Mouse (Mus musculus): Measurements from ENCODE around the gene Zfp652.
"Not testable (repeated sequence)": the region's sequence is repeated elsewhere in the genome, so short reads cannot be mapped to it uniquely, and the experiment has no call there.

The Zfp652 gene

GRCm38 (mm10) chr11:95712085-95712562 lies 349 bp upstream of the Zfp652 start:
- DNase-seq (ENCODE audit: low read depth): no peak

DNA sequence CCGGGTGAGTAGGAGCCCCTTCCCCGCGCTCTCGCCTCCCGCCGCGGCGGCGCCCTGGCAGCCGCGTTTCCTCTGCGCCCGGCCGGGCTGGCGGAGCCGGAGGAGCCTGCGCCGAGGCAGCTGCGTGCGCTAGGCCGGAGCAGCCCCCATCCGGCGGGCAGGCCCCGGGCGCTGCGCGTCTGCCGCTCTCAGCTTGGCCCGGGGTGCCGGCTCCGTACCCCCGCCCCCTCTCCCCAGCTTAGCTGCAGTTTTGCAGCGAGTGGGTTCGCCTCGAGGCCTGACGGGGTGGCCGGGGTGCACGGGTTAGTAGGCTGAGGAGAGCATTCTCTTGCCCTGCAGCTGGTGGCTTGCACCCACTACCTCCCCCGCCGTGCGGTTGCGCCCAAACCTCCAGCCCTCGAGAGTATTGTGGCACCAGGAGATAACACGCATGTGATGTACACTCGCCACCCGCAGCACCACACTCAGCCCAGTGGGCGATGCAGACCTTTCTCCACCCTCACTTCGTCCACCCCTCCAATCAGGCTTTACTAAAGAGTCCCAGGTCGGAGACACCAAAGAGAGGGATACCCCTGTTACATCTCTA lies 845 bp downstream of the Zfp652 start:
- DNase-seq (ENCODE audit: low read depth): no peak

DNA sequence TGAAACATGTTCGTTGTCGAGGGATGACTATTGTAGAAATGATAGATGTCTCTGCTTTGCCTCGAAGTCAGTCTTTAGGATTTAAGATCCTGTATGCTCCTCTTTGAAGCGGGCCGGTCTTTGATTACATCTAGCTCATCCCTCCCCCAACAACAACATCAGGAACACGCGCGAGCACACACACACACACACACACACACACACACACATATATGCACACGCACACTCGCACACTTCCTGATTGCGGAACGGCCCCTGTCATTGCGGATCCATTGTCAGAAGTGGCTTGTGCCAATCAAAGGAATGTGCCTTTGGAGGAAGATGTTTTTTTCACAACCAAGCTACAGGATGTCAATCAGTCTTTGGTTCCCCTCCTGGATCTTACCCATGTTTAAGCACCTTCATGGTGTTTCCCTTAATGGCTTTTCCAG lies 1.4 kb downstream of the Zfp652 start:
- DNase-seq (ENCODE audit: low read depth): no peak

- DNase-seq (ENCODE audit: low read depth): no peak
Observed at GRCm38 (mm10) chr11:95714411-95714810, 1.9 kb downstream of the Zfp652 start.

DNA sequence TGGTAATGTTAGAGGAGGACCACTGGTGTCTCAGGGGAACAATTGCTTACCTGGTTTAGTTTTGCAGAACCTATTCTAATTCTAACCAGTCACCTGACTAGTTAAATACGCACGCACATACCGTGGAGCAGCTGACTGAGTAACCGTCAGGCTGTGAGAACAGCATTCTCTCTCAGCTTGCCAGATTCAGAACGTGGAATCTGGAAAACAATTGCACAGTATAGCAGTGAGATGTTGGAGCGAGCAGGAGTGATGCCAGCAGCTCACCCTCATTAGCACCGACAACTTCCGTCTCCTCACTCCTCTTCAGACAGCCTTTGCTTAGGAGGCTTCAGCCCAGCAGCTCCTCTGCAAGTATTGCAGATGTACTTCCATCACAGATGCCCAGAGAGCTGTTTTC lies 3.7 kb downstream of the Zfp652 start:
- no peak for DNase-seq (ENCODE audit: low read depth)

GRCm38 (mm10) chr11:95719356-95719755 lies 6.9 kb downstream of the Zfp652 start:
- DNase-seq (ENCODE audit: low read depth): no peak

GRCm38 (mm10) chr11:95723287-95723686 lies 10.8 kb downstream of the Zfp652 start, which contains the start of gene B130006D01Rik:
Gene B130006D01Rik (plus strand): TSS chr11:95723587.
- DNase-seq (ENCODE audit: low read depth): no peak

GRCm38 (mm10) chr11:95724466-95724865 lies 12.0 kb downstream of the Zfp652 start:
- DNase-seq (ENCODE audit: low read depth): no peak

GRCm38 (mm10) chr11:95726156-95726555 lies 13.7 kb downstream of the Zfp652 start:
- no peak for DNase-seq (ENCODE audit: low read depth)

DNA sequence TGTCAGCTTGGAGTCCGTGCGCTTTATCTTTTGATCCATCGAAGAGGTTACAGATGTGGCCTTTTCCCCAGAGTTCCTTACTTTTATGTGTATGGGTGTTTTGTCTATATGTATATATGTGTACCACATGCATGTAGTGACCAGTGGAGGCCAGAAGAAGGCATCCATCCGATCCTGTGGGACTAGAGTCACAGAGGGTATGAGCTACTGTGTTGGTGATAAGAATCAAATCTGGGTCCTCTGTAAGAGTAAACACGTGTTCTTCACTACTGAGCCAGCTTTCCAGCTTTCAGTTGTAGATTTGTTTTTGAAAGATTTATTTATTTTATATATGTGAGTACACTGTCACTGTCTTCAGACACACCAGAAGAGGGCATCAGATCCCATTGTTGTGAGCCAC lies 15.5 kb downstream of the Zfp652 start:
- DNase-seq (ENCODE audit: low read depth): no peak

- DNase-seq (ENCODE audit: low read depth): no peak
Observed at GRCm38 (mm10) chr11:95728916-95729907, 16.7 kb downstream of the Zfp652 start.

DNA sequence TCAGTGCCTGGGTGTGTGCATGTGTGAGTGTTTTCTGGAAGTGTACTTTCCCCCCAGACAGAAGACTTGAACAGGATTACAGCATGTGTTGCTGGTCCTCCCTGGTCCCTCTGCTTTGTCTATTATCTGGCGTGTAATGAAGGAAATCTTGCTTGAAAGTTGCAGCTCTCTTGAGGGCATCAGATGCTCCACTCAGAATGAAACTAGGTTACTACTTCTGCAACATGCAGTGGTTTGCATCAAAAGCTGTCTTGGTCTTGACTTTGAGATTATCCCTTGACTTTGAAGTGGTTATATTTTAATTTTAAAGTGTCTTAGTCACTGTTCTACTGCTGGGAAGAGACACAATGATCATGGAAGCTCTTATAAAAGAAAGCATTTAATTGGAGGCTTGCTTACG lies 22.0 kb downstream of the Zfp652 start:
- DNase-seq (ENCODE audit: low read depth): no peak

DNA sequence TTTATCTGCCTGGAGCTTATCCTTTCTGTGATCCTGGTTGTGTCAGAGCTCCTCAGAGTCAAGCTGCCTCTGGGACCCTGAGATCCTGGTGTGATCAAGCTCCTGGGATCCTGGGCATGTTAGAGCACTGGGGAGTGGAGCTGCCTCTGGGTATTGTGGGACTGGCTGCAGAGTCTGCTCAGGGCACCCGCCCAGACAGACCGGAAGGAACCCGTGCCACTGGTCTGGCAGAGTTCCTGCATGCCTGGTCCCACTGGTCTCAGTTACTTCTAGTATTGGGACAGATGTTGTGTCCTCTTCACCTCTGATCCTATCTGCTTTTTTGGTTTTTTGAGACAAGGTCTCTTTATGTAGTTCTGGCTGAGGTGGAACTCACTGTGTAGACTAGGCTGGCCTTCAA lies 25.3 kb downstream of the Zfp652 start:
- DNase-seq (ENCODE audit: low read depth): no peak

DNA sequence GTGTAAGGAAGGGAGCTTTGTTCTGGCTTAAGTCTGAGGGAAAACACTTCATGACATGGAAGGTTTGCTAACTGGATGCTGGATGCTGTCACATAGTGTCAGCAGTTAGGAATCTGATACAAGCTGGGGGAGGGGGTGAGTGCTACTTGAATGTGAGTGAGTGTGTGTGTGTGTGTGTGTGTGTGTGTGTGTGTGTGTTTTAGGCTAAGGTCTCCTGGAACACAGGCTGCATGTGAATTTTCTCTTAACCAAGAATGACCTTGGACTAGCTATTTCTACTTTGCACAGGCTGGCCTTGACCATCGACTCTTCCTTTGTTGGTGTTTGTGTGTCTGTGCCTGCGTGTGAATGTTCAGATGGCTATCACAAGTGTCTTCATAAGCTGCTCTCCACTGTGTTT lies 32.0 kb downstream of the Zfp652 start:
- DNase-seq (ENCODE audit: low read depth): no peak

DNA sequence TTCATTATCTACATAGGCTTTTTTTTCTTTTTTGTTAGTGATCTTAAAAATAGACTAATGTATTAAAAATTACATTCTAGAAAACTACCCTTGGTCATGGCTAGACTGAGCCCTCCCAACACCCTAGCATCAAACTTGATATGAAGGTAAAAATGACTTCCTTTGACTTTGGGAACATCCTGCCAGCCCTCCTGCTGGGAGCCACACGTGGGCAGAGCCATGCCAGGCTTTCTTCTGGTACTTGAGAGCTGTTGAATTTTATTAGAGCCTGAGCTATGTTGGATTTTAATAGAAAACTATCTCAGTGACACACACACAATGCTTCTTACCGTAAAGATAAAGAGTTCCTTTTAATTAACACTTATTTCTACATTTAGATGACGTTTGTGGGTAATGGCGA lies 34.3 kb downstream of the Zfp652 start:
- DNase-seq (ENCODE audit: low read depth): no peak

DNA sequence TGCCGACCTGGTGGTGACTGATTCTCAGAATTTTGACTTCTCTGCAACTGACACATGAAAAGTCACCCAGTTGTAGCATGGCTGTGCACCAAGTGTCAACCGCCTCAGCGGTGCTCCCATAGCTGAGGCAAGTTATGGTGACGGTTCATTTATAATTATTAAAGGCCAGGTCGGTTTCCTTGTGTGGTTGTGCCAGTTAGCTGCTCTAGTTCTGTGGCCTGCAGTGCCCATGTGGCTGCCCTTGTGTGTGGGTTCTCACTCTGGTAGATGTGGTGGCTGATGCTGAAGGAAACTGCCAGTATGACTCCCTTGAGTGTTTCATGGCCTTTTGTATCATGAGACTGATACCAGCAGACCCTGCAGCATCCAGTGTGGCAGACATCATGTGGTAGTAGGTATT lies 35.9 kb downstream of the Zfp652 start:
- no peak for DNase-seq (ENCODE audit: low read depth)

- no peak for DNase-seq (ENCODE audit: low read depth)
Observed at GRCm38 (mm10) chr11:95749619-95750018, 37.1 kb downstream of the Zfp652 start.

DNA sequence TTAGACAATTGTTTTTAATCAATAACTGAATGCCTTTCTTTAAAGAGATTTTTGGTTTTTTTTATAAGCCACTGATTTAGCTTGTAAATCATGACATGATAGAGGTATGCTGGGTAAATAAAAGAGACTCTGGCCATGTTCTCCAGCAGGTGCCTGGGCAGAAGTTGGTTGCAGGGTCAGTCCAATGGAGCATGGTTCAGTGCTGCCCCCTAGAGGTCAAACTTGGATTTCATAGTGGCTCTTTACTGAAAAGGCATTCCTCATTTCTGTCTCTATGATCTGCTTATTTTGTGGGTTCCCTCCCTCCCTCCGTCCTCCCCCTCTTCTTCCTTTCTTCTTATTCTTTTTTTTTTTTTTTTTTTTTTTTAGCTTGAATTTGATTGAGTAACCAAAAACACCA lies 38.5 kb downstream of the Zfp652 start:
- DNase-seq (ENCODE audit: low read depth): peak; percentile 71

DNA sequence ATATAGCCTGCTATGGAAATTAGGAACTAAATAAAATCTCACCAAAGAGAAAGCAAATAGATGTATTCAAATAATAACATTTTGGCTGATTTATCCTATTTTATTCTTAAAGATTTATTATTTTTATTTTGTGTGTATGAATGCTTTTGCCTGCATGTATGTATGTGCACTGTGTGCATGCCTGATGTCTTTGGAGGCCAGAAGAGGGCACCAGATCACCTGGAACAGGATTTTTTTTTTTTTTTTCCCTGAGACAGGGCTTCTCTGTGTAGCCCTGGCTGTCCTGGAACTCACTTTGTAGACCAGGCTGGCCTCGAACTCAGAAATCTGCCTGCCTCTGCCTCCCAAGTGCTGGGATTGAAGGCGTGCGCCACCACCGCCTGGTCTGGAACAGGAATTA lies 42.7 kb downstream of the Zfp652 start:
- not testable (repeated sequence) for DNase-seq (ENCODE audit: low read depth)

- no peak for DNase-seq (ENCODE audit: low read depth)
Observed at GRCm38 (mm10) chr11:95760521-95760920, 48.0 kb downstream of the Zfp652 start.

DNA sequence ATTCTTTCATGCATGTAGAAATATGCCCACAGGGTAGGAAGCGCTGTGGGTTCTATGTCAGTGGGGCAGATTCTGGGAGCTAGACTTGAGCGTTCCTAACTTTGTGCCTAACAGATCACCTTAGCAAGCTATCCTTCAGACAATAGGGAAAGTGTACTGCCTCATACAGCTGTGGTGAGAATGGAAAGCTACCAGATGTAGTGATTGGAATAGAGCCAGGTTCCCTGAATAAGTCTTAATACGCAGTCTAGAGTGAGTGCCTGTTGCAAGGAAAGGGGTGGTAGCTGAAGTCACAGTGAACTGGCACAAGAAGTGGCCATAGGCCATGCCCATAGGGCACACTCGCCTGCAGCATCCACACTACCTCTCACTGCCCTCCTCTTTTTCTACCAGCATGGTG lies 50.5 kb downstream of the Zfp652 start:
- DNase-seq (ENCODE audit: low read depth): no peak

GRCm38 (mm10) chr11:95764806-95765205 lies 52.3 kb downstream of the Zfp652 start:
- no peak for DNase-seq (ENCODE audit: low read depth)

GRCm38 (mm10) chr11:95765334-95765733 lies 52.9 kb downstream of the Zfp652 start:
- DNase-seq (ENCODE audit: low read depth): no peak

Measured in c-Kit-positive CD71-positive TER-119-negative erythroid progenitor cells, embryonic 14.5 days (primary cell).